Mouse (Mus musculus) cerebellum, postnatal 4 days (tissue): ENCODE measurements at regions not wholly inside any gene's neighbourhood (a gene's known extent, or its start where the extent isn't known, plus 50 kb on each side); places are given as distances from the start of the nearest gene placed in this dataset.

Experiments used
- DNase-seq, 2 experiments: peaks; one replicate each; pipeline ENCODE4 v3.0.0; 2022; ENCODE audit warnings: low spot score in 2 of 2, mixed read lengths in 1 of 2

- DNase-seq: no peak
These were observed 482.0 kb downstream of the Plekhb2 start for GRCm38 (mm10) chr1:35331602-35332339.

GRCm38 (mm10) chr1:35332340-35332684 is 482.5 kb downstream of the Plekhb2 start:
- DNase-seq: no peak

- no peak for DNase-seq
These were observed 487.9 kb downstream of the Plekhb2 start for GRCm38 (mm10) chr1:35337647-35338046.

- DNase-seq: no peak
These were observed 488.4 kb downstream of the Plekhb2 start for GRCm38 (mm10) chr1:35338184-35338583.

- DNase-seq: no peak
These were observed 494.8 kb downstream of the Plekhb2 start for GRCm38 (mm10) chr1:35344539-35344938.

- DNase-seq: no peak
These were observed 498.5 kb downstream of the Plekhb2 start for GRCm38 (mm10) chr1:35348294-35348693.

- no peak for DNase-seq
These were observed 509.2 kb downstream of the Plekhb2 start for GRCm38 (mm10) chr1:35358981-35359380.

GRCm38 (mm10) chr1:35361465-35361864 is 511.7 kb downstream of the Plekhb2 start:
- no peak for DNase-seq

- no peak for DNase-seq
These were observed 513.1 kb downstream of the Plekhb2 start for GRCm38 (mm10) chr1:35362836-35363235.

- DNase-seq: no peak
These were observed 516.8 kb downstream of the Plekhb2 start for GRCm38 (mm10) chr1:35366559-35366958.

GRCm38 (mm10) chr1:35372751-35373150 is 523.0 kb downstream of the Plekhb2 start:
- DNase-seq: no peak

GRCm38 (mm10) chr1:35380633-35381385 is 531.0 kb downstream of the Plekhb2 start:
- no peak for DNase-seq

- peak; percentile 48 to 80 for DNase-seq
These were observed 535.7 kb downstream of the Plekhb2 start for GRCm38 (mm10) chr1:35385430-35385829.

- DNase-seq: peak in 1 of 2 experiments; percentile 53
These were observed 538.4 kb downstream of the Plekhb2 start for GRCm38 (mm10) chr1:35388181-35388580.

- DNase-seq: no peak
These were observed 540.6 kb downstream of the Plekhb2 start for GRCm38 (mm10) chr1:35390371-35390770.

GRCm38 (mm10) chr1:35390858-35391586 is 541.2 kb downstream of the Plekhb2 start:
- DNase-seq: no peak

GRCm38 (mm10) chr1:35393550-35394118 is 543.9 kb downstream of the Plekhb2 start:
- no peak for DNase-seq

GRCm38 (mm10) chr1:35400674-35401359 is 551.0 kb downstream of the Plekhb2 start:
- DNase-seq: no peak

- no peak for DNase-seq
These were observed 553.2 kb downstream of the Plekhb2 start for GRCm38 (mm10) chr1:35402995-35403394.

- DNase-seq: no peak
These were observed 555.6 kb downstream of the Plekhb2 start for GRCm38 (mm10) chr1:35405418-35405817.

GRCm38 (mm10) chr1:35415646-35416045 is 565.9 kb downstream of the Plekhb2 start:
- no peak for DNase-seq
